Mouse (Mus musculus): Measurements from ENCODE around the gene Selplg. TPM values are rescaled to one million over a fixed set of nuclear protein-coding genes. Genes with fewer than 3 reads are reported as not detected.

The Selplg gene
- 12.7 and 13.9 TPM in 2 replicates for total RNA-seq (2014; fragmentation: Nextera tagmentation)
- total RNA-seq (2017): 8.5 and 10.7 TPM in 2 replicates
- 18.7 and 22.5 TPM in 2 replicates for polyA plus RNA-seq (2012)

DNA sequence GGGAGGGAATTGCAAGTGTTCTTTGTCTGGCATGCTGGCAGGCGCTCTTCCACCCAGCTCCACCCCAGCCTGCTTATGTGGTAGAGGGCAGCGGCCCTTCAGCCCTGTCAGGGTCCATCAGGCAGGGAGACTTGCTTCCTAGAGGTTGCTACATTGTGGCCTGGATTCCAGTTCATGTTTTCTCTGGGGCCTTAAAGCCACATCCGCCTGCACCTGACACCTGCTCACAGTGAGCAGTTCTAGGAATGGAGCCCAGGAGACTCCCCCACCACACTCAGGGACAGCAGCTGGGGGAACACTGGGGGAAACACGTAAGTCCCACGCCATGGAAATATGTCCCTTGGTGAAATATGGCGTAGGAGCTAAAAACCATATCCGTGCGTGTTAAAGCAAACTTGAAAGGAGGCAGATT, at the start of gene Selplg:
Selplg (minus strand) TSS at position 155 of the 412 bp plus-strand sequence.
- Histone ChIP-seq H3K4me3 (ENCODE audit: low read depth, low read length) (no peak within 1 kb of the TSS; the same call in 1 of the 2 replicates), H3K9me3 (replicated peaks) (no peaks in the 10 kb centered on the region), H3K36me3 (replicated peaks) (peaks cover 6% of the 10 kb centered on the region), H3K4me1 (ENCODE audit: insufficient read depth, low read depth, low read length) (peaks cover 46% of the 10 kb centered on the region), H3K27me3 (ENCODE audit: insufficient read depth, low read length) (peaks cover 4% of the 10 kb centered on the region; the same call in 1 of the 2 replicates)
- DNase-seq (ENCODE audit: low spot score) (no peak), ATAC-seq (ENCODE audit: extremely low read depth, insufficient number of reproducible peaks, low FRiP score, poor library complexity, severe bottlenecking) (no peak)
- TF ChIP-seq CTCF (IDR thresholded peaks at IDR 0.05; ENCODE audit: low read depth, low read length): no peak
- TF ChIP-seq GATA1 (IDR thresholded peaks at IDR 0.05; ENCODE audit: borderline replicate concordance, low read length): no peak
- TF ChIP-seq TAL1 (conservative IDR thresholded peaks at IDR 0.05; ENCODE audit: low read depth, low read length): no peak
- no peak for TF ChIP-seq POLR2AphosphoS5 (IDR thresholded peaks at IDR 0.05; ENCODE audit: insufficient replicate concordance, low read depth, low read length)
- TF ChIP-seq GATA2 (IDR thresholded peaks at IDR 0.05; ENCODE audit: borderline replicate concordance, low read depth, low read length): no peak

DNA sequence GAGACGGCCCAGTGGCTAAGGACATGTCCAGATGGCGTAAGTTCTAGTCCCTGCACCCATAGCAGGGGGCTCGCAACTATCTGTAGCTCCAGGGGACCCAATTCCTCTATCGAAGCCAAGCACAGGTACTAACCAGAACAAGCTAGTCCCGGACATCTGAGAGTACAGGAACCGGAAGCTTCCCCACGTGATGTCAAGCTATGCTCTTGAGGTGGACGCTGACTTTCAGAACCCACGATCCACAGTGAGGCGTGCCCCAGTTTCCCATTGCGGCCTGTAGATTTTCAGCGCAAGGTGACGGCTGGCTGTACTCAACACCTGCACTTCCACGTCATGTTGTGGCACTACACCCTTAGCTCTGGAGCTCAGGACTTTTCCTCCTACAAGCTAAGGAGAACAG, 48.7 kb upstream of the Selplg start:
- Histone ChIP-seq H3K4me3 (ENCODE audit: low read depth, low read length) (no peak overlapping the region), H3K9me3 (replicated peaks) (no peaks in the 10 kb centered on the region), H3K27me3 (ENCODE audit: insufficient read depth, low read length) (no peaks in the 10 kb centered on the region), H3K36me3 (replicated peaks) (peaks cover 92% of the 10 kb centered on the region), H3K4me1 (ENCODE audit: insufficient read depth, low read depth, low read length) (peaks cover 27% of the 10 kb centered on the region)
- DNase-seq (ENCODE audit: low spot score): no peak
- TF ChIP-seq GATA2 (IDR thresholded peaks at IDR 0.05; ENCODE audit: borderline replicate concordance, low read depth, low read length): no peak
- TF ChIP-seq TAL1 (conservative IDR thresholded peaks at IDR 0.05; ENCODE audit: low read depth, low read length): no peak
- no peak for TF ChIP-seq POLR2AphosphoS5 (IDR thresholded peaks at IDR 0.05; ENCODE audit: insufficient replicate concordance, low read depth, low read length)
- no peak for TF ChIP-seq GATA1 (IDR thresholded peaks at IDR 0.05; ENCODE audit: borderline replicate concordance, low read length)
- TF ChIP-seq CTCF (IDR thresholded peaks at IDR 0.05; ENCODE audit: low read depth, low read length): no peak
- no peak for ATAC-seq (ENCODE audit: extremely low read depth, insufficient number of reproducible peaks, low FRiP score, poor library complexity, severe bottlenecking)

DNA sequence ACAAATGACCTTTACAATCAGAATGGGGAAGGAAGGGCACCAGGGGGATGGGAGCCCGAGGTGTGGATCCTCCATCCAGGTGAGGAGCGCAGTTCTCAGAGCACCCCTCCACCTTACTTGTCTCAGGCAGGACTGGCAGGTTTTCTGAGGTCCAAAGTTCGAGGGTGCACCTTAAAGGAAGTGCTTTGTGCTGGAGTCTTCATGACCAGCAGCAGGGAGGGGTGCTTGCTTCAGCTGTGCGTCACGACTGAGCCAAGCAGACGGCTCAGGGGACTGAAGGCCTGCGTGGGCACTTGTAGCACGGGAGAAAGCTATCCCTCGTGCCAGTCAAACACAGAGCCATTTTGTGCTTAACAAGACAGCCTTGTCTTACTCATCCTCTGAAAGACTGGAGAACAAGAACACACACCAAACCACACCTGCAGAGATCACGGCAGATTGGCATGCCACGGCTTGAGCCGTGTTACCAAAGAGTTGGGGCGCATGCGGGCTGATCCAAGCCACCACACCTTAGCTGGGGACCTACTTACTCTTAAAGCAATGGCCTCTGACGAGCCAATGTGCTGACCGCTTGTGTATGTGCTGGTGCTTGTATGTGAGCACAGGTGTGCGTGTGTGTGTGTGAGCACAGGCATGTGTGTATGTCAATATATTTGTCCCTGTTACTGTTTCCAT, 46.6 kb upstream of the Selplg start:
- H3K4me3 ChIP-seq (ENCODE audit: low read depth, low read length): no peak overlapping the region
- H3K36me3 ChIP-seq (replicated peaks): peaks cover 95% of the 10 kb centered on the region
- no peak for ATAC-seq (ENCODE audit: extremely low read depth, insufficient number of reproducible peaks, low FRiP score, poor library complexity, severe bottlenecking)
- TF ChIP-seq POLR2AphosphoS5 (IDR thresholded peaks at IDR 0.05; ENCODE audit: insufficient replicate concordance, low read depth, low read length): no peak
- no peak for TF ChIP-seq TAL1 (conservative IDR thresholded peaks at IDR 0.05; ENCODE audit: low read depth, low read length)
- no peaks in the 10 kb centered on the region for H3K27me3 ChIP-seq (ENCODE audit: insufficient read depth, low read length)
- H3K4me1 ChIP-seq (ENCODE audit: insufficient read depth, low read depth, low read length): peaks cover 20% of the 10 kb centered on the region
- H3K9me3 ChIP-seq (replicated peaks): peaks cover 7% of the 10 kb centered on the region
- no peak for DNase-seq (ENCODE audit: low spot score)

DNA sequence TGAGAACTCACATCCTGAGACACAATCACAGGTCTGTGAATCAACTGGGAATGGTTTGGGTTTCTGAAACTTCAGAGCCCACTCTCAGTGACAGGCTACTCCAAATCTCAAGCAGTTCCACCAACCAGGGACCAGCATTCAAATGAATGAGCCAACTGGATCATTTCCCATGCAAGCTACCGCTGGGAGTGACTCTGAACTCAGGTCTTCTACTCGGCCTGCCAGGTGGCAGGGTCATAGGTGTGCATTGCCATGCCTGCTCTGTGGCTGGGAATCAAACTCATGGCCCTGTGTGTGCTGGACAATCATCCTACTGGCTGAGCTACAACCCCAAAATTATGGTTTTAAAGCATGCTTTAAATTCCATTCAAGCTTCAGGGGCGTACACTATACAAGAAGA, 45.1 kb upstream of the Selplg start:
- Histone ChIP-seq H3K4me1 (ENCODE audit: insufficient read depth, low read depth, low read length) (peaks cover 23% of the 10 kb centered on the region), H3K9me3 (replicated peaks) (peaks cover 7% of the 10 kb centered on the region), H3K36me3 (replicated peaks) (peaks cover 99% of the 10 kb centered on the region), H3K27me3 (ENCODE audit: insufficient read depth, low read length) (no peaks in the 10 kb centered on the region), H3K4me3 (ENCODE audit: low read depth, low read length) (no peak overlapping the region)
- DNase-seq (ENCODE audit: low spot score) (no peak), ATAC-seq (ENCODE audit: extremely low read depth, insufficient number of reproducible peaks, low FRiP score, poor library complexity, severe bottlenecking) (no peak)
- TF ChIP-seq TAL1 (conservative IDR thresholded peaks at IDR 0.05; ENCODE audit: low read depth, low read length) (no peak), CTCF (IDR thresholded peaks at IDR 0.05; ENCODE audit: low read depth, low read length) (no peak), POLR2AphosphoS5 (IDR thresholded peaks at IDR 0.05; ENCODE audit: insufficient replicate concordance, low read depth, low read length) (no peak), GATA2 (IDR thresholded peaks at IDR 0.05; ENCODE audit: borderline replicate concordance, low read depth, low read length) (no peak), GATA1 (IDR thresholded peaks at IDR 0.05; ENCODE audit: borderline replicate concordance, low read length) (no peak)

DNA sequence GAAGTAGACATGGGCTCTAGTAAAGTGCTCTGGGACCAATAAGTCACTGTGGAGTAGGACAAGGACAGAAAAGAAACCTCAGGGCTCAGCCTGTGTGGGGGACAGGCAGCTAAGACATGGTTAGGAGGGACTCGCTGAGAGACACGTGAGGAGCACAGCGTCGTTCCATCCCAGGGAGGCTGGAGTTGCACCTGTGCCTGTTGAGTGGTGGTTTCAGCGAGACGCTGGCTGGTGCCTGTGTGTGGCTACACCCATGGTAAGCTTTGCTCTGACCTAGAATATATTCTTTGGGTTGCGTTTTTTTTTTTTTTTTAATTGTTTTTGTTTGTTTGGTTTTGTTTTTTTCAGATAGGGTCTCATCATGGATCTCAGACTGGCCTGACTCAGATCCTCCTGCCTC, 43.7 kb upstream of the Selplg start:
- Histone ChIP-seq H3K9me3 (replicated peaks) (peaks cover 7% of the 10 kb centered on the region), H3K36me3 (replicated peaks) (peaks cover 99% of the 10 kb centered on the region), H3K27me3 (ENCODE audit: insufficient read depth, low read length) (no peaks in the 10 kb centered on the region), H3K4me1 (ENCODE audit: insufficient read depth, low read depth, low read length) (peaks cover 29% of the 10 kb centered on the region), H3K4me3 (ENCODE audit: low read depth, low read length) (no peak overlapping the region)
- TF ChIP-seq GATA2 (IDR thresholded peaks at IDR 0.05; ENCODE audit: borderline replicate concordance, low read depth, low read length): no peak
- no peak for TF ChIP-seq GATA1 (IDR thresholded peaks at IDR 0.05; ENCODE audit: borderline replicate concordance, low read length)
- TF ChIP-seq CTCF (IDR thresholded peaks at IDR 0.05; ENCODE audit: low read depth, low read length): no peak
- no peak for TF ChIP-seq TAL1 (conservative IDR thresholded peaks at IDR 0.05; ENCODE audit: low read depth, low read length)
- TF ChIP-seq POLR2AphosphoS5 (IDR thresholded peaks at IDR 0.05; ENCODE audit: insufficient replicate concordance, low read depth, low read length): no peak
- ATAC-seq (ENCODE audit: extremely low read depth, insufficient number of reproducible peaks, low FRiP score, poor library complexity, severe bottlenecking): no peak
- no peak for DNase-seq (ENCODE audit: low spot score)

DNA sequence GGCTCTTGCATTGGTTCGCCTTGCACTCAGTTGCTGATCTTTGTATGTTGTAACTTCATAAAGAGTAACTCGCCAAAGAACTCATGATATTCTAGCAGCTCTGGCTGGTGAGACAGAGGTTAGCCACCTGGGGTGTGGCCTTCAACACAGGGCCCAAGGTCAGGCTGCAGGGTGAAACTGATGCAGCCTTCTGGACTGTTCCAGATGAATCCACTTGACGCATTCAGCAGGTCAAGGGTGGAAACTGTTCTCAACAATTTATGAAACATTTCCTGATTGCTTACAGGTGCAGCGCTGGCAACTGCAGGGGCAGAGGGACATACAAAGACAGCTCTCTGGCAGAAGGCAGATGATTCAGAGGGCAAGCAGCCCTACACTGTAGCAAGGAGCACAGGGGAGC, 43.2 kb upstream of the Selplg start:
- Histone ChIP-seq H3K36me3 (replicated peaks) (peaks cover 99% of the 10 kb centered on the region), H3K4me3 (ENCODE audit: low read depth, low read length) (no peak overlapping the region), H3K27me3 (ENCODE audit: insufficient read depth, low read length) (no peaks in the 10 kb centered on the region), H3K4me1 (ENCODE audit: insufficient read depth, low read depth, low read length) (peaks cover 29% of the 10 kb centered on the region), H3K9me3 (replicated peaks) (peaks cover 7% of the 10 kb centered on the region)
- DNase-seq (ENCODE audit: low spot score) (no peak), ATAC-seq (ENCODE audit: extremely low read depth, insufficient number of reproducible peaks, low FRiP score, poor library complexity, severe bottlenecking) (no peak)
- TF ChIP-seq GATA1 (IDR thresholded peaks at IDR 0.05; ENCODE audit: borderline replicate concordance, low read length) (no peak), GATA2 (IDR thresholded peaks at IDR 0.05; ENCODE audit: borderline replicate concordance, low read depth, low read length) (no peak), TAL1 (conservative IDR thresholded peaks at IDR 0.05; ENCODE audit: low read depth, low read length) (no peak), CTCF (IDR thresholded peaks at IDR 0.05; ENCODE audit: low read depth, low read length) (no peak), POLR2AphosphoS5 (IDR thresholded peaks at IDR 0.05; ENCODE audit: insufficient replicate concordance, low read depth, low read length) (no peak)

Measured in G1E (cell line).